Mouse (Mus musculus) megakaryocyte, embryonic 14.5 days (primary cell): Measurements from ENCODE around the gene Nadk2.

Source experiments
- FLI1 ChIP-seq: IDR thresholded peaks from 2 replicates; pipeline ENCODE4 v1.6.1; 2012; ENCODE audit warnings: low read length, inconsistent platforms, mixed read lengths
- GATA1 ChIP-seq: IDR thresholded peaks from 3 replicates; pipeline ENCODE4 v1.6.1; 2012; ENCODE audit warnings: mixed read lengths, low read length, inconsistent platforms, borderline replicate concordance

- no peak for TF ChIP-seq GATA1
- no peak for TF ChIP-seq FLI1
Observed at GRCm38 (mm10) chr15:9089136-9089720, 18.2 kb downstream of the Nadk2 start.
